Mouse (Mus musculus) left cerebral cortex, adult 2 months (tissue): ENCODE measurements around the gene Zscan4b. TPM values are rescaled to one million over a fixed set of nuclear protein-coding genes. Genes with fewer than 3 reads are reported as not detected.
"Not testable (repeated sequence)": the region's sequence is repeated elsewhere in the genome, so short reads cannot be mapped to it uniquely, and the experiment has no call there.

Experiments used
- DNase-seq, 2 experiments: peaks; one replicate each; pipeline ENCODE4 v3.0.0; 2021 to 2022; ENCODE audit warnings: low spot score in 2 of 2, mixed read lengths in 1 of 2; ENCODE audit errors: extremely low spot score in 1 of 2
- H3K27ac ChIP-seq: fragments of 200-600 bp; 2 replicates; pipeline ENCODE4 v1.8.1; 2022
- H3K4me3 ChIP-seq: fragments of 200-600 bp; 2 replicates; pipeline ENCODE4 v1.8.1; 2022
- intact Hi-C: fragments of 180-260 bp; cut with DNase I; formaldehyde crosslinking; loops from one replicate; pipeline ENCODE4 v1.15.1; 2025
- long read RNA-seq, 2 experiments: library from polyadenylated mRNA; stranded (forward); transcript quantifications; one replicate each; pipeline ENCODE4 v2.0.0; 2021; ENCODE audit warnings: borderline mapping rate in 2 of 2
- total RNA-seq, 2 experiments: library from RNA; stranded (reverse); gene quantifications; 2 replicates each; pipeline ENCODE4 v1.2.3; 2021

Zscan4b gene
- not detected for total RNA-seq
- long read RNA-seq, experiment 1: 0 reads
- long read RNA-seq, experiment 2: 0 reads

GRCm38 (mm10) chr7:10904950-10905349 is at the start of gene Zscan4b:
Zscan4b (minus strand) TSS chr7:10905050.
- H3K27ac ChIP-seq, intact Hi-C loops, DNase-seq, H3K4me3 ChIP-seq: not testable (repeated sequence)

Other genes with a start within 250 kb of the Zscan4b start
- gene Nlrp4b, start 217.3 kb downstream of the Zscan4b start, total RNA-seq: not detected
- gene Vmn1r71, start 150.7 kb downstream of the Zscan4b start, total RNA-seq: not detected
- not detected for gene Zscan4c, start 100.7 kb upstream of the Zscan4b start, total RNA-seq
- gene Zscan4-ps1, start 164.6 kb upstream of the Zscan4b start, total RNA-seq: not detected